Mouse (Mus musculus): ENCODE data around the gene Sash3.

DNA sequence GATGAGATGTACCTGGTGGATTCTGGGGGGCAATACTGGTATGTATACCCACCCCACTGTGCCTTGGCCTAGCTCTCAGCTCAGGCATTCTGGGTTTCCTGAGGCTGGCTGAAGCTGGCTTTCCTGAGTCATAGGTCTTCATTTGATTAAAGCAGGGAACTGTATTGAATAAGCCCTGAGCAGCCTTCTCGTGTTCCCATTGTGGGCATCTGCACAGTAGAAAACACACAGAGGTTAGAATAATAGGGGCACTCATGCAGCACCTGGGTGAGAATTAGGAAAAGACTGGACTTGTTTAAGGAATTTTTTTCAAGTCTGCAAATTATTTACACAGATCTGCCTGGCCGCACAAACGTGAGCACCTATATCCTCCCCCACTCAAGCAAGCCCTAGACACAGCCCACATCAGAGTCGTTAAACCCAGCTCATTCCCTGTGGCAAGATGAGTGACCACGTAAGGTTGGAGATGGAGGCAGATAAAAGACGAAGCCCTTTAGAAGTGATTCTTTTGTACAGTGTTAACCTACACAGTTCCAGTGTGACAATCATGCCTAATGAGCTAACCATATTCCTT lies 19.2 kb upstream of the Sash3 start:
- no peak for TF ChIP-seq CTCF (IDR thresholded peaks at IDR 0.05; ENCODE audit: insufficient read depth, low read length)
- TF ChIP-seq POLR2A (IDR thresholded peaks at IDR 0.05; ENCODE audit: borderline replicate concordance, extremely low read depth, low read depth, low read length), result no peak

Data from lung, adult 2 months (tissue).